Mouse (Mus musculus): ENCODE measurements around the gene Olfr816.
"Not testable (repeated sequence)": the region's sequence is repeated elsewhere in the genome, so short reads cannot be mapped to it uniquely, and the experiment has no call there.

Gene Olfr816

GRCm38 (mm10) chr10:129915497-129915896 lies at the start of gene Olfr816:
TSS of gene Olfr816 (minus strand) at chr10:129915597.
- no peak for DNase-seq (ENCODE audit: low read depth, low spot score)

- DNase-seq (ENCODE audit: low read depth, low spot score), result no peak
These were observed 33.6 kb upstream of the Olfr816 start, which contains the start of gene Olfr818 for GRCm38 (mm10) chr10:129949000-129949399. TSS of gene Olfr818 (minus strand) at chr10:129949100.

GRCm38 (mm10) chr10:129905767-129906166 lies 9.6 kb downstream of the Olfr816 start, which contains the start of gene Olfr815:
TSS of gene Olfr815 (minus strand) at chr10:129905867.
- DNase-seq (ENCODE audit: low read depth, low spot score), result not testable (repeated sequence)

DNA sequence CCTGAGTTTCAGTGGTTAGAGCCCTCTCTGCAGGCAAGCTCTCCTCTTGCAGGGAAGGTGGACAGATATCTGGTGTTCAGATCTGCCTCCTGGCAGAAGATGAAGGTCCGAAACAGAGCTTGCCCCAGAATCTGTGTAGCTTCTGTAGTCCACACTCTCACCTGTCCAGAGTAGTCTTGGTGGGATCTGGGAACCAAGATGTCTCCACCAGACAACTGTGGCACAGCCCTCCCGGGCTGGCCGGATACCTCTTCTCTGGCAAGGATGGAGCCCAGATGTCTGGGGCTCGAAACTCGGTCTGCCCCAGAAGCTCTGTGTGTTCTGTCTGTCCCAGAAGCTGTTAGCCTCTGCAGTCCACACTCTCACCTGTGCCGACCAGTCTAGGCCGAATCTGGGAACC lies 29.5 kb downstream of the Olfr816 start:
- no peak for DNase-seq (ENCODE audit: low read depth, low spot score)

GRCm38 (mm10) chr10:129885496-129885895 lies 29.9 kb downstream of the Olfr816 start:
- not testable (repeated sequence) for DNase-seq (ENCODE audit: low read depth, low spot score)

GRCm38 (mm10) chr10:129879751-129880150 lies 35.6 kb downstream of the Olfr816 start, which contains the start of gene Olfr814:
TSS of gene Olfr814 (minus strand) at chr10:129879851.
- DNase-seq (ENCODE audit: low read depth, low spot score), result not testable (repeated sequence)
